Mouse (Mus musculus): ENCODE measurements around the gene Gm42906. TPM values are rescaled to one million over a fixed set of nuclear protein-coding genes. Genes with fewer than 3 reads are reported as not detected.

Gene Gm42906
- total and polyA plus RNA-seq, 3 experiments, result not detected

DNA sequence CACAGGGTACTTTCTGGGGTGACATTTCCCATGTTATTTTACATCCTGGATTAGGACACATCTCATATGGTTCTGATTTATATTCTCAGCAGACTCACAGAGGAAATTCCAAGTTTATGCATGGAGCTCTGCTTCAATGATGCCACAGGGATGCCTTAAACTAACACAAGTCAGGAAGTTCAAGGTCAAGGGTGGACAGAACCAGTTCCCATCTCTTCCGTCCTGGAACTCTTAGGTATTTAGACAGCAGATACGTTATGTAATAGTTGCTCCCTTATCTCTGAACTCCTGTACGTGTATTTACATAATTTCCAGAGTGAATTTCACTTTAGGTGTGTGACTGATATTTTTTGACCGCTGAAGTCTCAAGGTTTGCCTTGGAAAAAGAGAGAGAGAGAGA lies 324.7 kb downstream of the Gm42906 start:
- in situ Hi-C loops (cut with MboI; ENCODE audit: low pct_ligation_motif_present, low pct_unique_long_range_greater_than_20kb, low sequenced_read_pairs), result no loop called here
- H3K9ac ChIP-seq (ENCODE audit: insufficient read depth, low read depth), result no peak overlapping the region
- dilution Hi-C loops (cut with MboI; ENCODE audit: extremely low pct_ligation_motif_present, extremely low pct_unique_long_range_greater_than_20kb, low sequenced_read_pairs), result no loop called here
- DNase-seq (ENCODE audit: extremely low read depth), result no peak
- TF ChIP-seq SMC3 (IDR thresholded peaks at IDR 0.05; ENCODE audit: low read depth, low read length), result no peak
- TF ChIP-seq MAX (IDR thresholded peaks at IDR 0.05; ENCODE audit: low read length), result no peak
- TF ChIP-seq ZKSCAN1 (IDR thresholded peaks at IDR 0.05; ENCODE audit: borderline replicate concordance, low read depth, low read length), result no peak
- no peak for TF ChIP-seq ZMIZ1 (IDR thresholded peaks at IDR 0.05; ENCODE audit: low read depth, low read length)
- no peak for TF ChIP-seq BHLHE40 (IDR thresholded peaks at IDR 0.05; ENCODE audit: low read depth, low read length)
- TF ChIP-seq MEF2A (IDR thresholded peaks at IDR 0.05; ENCODE audit: borderline replicate concordance, low read depth, low read length), result no peak
- TF ChIP-seq NELFE (IDR thresholded peaks at IDR 0.05; ENCODE audit: low read depth, low read length), result no peak
- no peak for TF ChIP-seq GABPA (IDR thresholded peaks at IDR 0.05; ENCODE audit: insufficient replicate concordance, low read depth, low read length)
- no peak for TF ChIP-seq RCOR1 (conservative IDR thresholded peaks at IDR 0.05; ENCODE audit: low read depth, low read length)
- TF ChIP-seq MXI1 (IDR thresholded peaks at IDR 0.05; ENCODE audit: low read depth, low read length), result no peak
- no peak for TF ChIP-seq IRF4 (IDR thresholded peaks at IDR 0.05; ENCODE audit: low read depth, low read length)
- no peak for TF ChIP-seq CHD1 (IDR thresholded peaks at IDR 0.05; ENCODE audit: low read depth, low read length)
- no peak for TF ChIP-seq ETS1 (conservative IDR thresholded peaks at IDR 0.05; ENCODE audit: low read depth, low read length)
- H3K36me3 ChIP-seq (replicated peaks in 1 of 2; ENCODE audit: control insufficient read depth in 1 of 2, insufficient read depth in 1 of 2, low read length in 1 of 2), result peaks cover 28 to 72% of the 10 kb centered on the region in 2 experiments
- H3K4me1 ChIP-seq (ENCODE audit: control insufficient read depth in 1 of 2, insufficient read depth in 2 of 2), result peaks cover 8 to 44% of the 10 kb centered on the region in 2 experiments; a peak in 3 of 4 replicates
- H3K4me2 ChIP-seq (ENCODE audit: insufficient read depth, low read depth, poor library complexity, severe bottlenecking), result peak overlapping the region; percentile 23; the same call in 1 of the 2 replicates
- H3K9me3 ChIP-seq (replicated peaks; ENCODE audit: low read length), result peaks cover 2% of the 10 kb centered on the region
- no peaks in the 10 kb centered on the region for H3K27me3 ChIP-seq (replicated peaks)
- H3K4me3 ChIP-seq (replicated peaks in 1 of 3; ENCODE audit: low read depth in 2 of 3, low read length in 2 of 3, poor library complexity in 1 of 3), result no peak overlapping the region
- H3K79me2 ChIP-seq (replicated peaks; ENCODE audit: control insufficient read depth, extremely low read depth, insufficient read depth, poor library complexity, severe bottlenecking), result peaks cover 90% of the 10 kb centered on the region
- H3K27ac ChIP-seq (ENCODE audit: insufficient read depth, low read depth), result peak overlapping the region; percentile 58; the same call in 1 of the 2 replicates

- Histone ChIP-seq H3K4me3 (replicated peaks in 1 of 3; ENCODE audit: low read depth in 2 of 3, low read length in 2 of 3, poor library complexity in 1 of 3) (no peak overlapping the region), H3K4me1 (ENCODE audit: control insufficient read depth in 1 of 2, insufficient read depth in 2 of 2) (peaks cover 8 to 51% of the 10 kb centered on the region in 2 experiments; a peak in 3 of 4 replicates), H3K9me3 (replicated peaks; ENCODE audit: low read length) (peaks cover 2% of the 10 kb centered on the region), H3K9ac (ENCODE audit: insufficient read depth, low read depth) (no peak overlapping the region), H3K27me3 (replicated peaks) (no peaks in the 10 kb centered on the region), H3K79me2 (replicated peaks; ENCODE audit: control insufficient read depth, extremely low read depth, insufficient read depth, poor library complexity, severe bottlenecking) (peaks cover 91% of the 10 kb centered on the region), H3K27ac (ENCODE audit: insufficient read depth, low read depth) (no peak overlapping the region), H3K4me2 (ENCODE audit: insufficient read depth, low read depth, poor library complexity, severe bottlenecking) (no peak overlapping the region), H3K36me3 (replicated peaks in 1 of 2; ENCODE audit: control insufficient read depth in 1 of 2, insufficient read depth in 1 of 2, low read length in 1 of 2) (peaks cover 33 to 78% of the 10 kb centered on the region in 2 experiments)
- DNase-seq (ENCODE audit: extremely low read depth), result peak; percentile 42
- TF ChIP-seq ELF1 (IDR thresholded peaks at IDR 0.05; ENCODE audit: low read depth, low read length), result no peak
- TF ChIP-seq CTCF (conservative IDR thresholded peaks at IDR 0.05 in 1 of 2, IDR thresholded peaks at IDR 0.05 in 1 of 2; ENCODE audit: low read depth in 2 of 2, low read length in 2 of 2), result peak; percentile 34 to 60; a peak in 3 of 4 replicates
- TF ChIP-seq SMC3 (IDR thresholded peaks at IDR 0.05; ENCODE audit: low read depth, low read length), result peak; percentile 21; the same call in 1 of the 2 replicates
- dilution Hi-C loops (cut with MboI; ENCODE audit: extremely low pct_ligation_motif_present, extremely low pct_unique_long_range_greater_than_20kb, low sequenced_read_pairs) (no loop called here), in situ Hi-C loops (cut with MboI; ENCODE audit: low pct_ligation_motif_present, low pct_unique_long_range_greater_than_20kb, low sequenced_read_pairs) (no loop called here)
These were observed 325.7 kb downstream of the Gm42906 start for GRCm38 (mm10) chr5:151102262-151102661.
